Mouse (Mus musculus) stomach, postnatal 0 days (tissue): Measurements from ENCODE around the gene Zfp990. TPM values are rescaled to one million over a fixed set of nuclear protein-coding genes. Genes with fewer than 3 reads are reported as not detected.

ENCODE experiments used
- polyA plus RNA-seq: library from polyadenylated mRNA; unstranded; fragments of >200 nt; fragmentation: Nextera tagmentation; extraction: Ambion mirVana; gene quantifications from 2 replicates; pipeline ENCODE4 v1.2.1, GENCODE M21; 2015

The Zfp990 gene
- polyA plus RNA-seq, 1 experiment from 2014 or later: not detected

Other genes with a start within 250 kb of the Zfp990 start
- gene Tnfrsf8, start 195.6 kb upstream of the Zfp990 start, polyA plus RNA-seq: 0.04 TPM in 2 replicates
- 0.65 and 0.70 TPM in 2 replicates for gene Gm13212, start 74.4 kb downstream of the Zfp990 start, polyA plus RNA-seq
- not detected in 2 replicates for gene Zfp980, start 159.9 kb downstream of the Zfp990 start, polyA plus RNA-seq